Mouse (Mus musculus): ENCODE results near the gene Mcrip1.

DNA sequence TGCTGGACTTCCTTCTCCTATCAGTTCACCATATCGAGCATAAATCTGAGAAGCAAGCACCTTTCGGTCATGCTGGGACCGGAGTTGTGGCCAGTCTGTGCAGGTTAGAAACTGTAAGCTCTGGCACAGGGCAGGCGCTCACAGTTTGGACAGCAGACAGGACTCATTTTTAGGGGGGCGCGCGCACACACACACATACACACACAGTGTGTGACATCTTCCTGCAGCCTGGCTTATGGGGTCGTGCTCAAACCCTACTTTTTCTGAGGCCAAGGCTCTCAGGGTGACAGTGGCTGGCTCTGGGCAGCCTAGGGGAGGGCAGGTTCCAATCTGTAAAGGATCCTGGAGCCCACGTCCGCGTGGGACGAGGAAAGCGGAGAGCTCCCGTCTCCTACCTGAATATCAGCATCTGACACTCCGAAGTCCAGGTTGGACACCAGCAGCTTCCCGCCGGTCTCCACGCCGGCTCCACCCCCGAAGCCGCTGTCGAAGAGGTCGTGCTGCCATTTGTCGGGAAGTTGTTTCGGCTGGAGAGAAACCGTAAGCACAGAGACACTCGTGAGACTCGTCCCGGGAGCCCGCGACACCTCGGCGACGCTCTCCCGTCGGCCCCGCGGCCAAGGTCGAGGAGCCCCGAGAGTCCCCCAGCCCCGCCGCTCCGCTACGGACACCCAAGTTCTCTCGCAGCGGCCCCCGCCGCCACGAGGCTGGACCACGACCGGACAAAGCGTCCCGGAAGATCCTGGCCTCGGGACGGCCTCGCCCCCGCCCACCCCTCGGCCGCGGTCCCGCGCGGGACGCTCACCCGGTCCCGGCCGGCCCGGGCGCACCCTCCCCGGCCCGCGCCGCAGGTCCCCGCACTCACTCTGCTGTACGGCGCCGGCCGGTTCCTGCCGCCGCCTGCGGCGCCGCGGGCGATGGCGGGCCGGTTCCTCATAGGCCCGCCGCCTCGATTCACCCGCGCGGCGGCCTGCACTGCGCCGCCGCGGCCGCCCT is 48.0 kb upstream of the Mcrip1 start:
- no peak for TF ChIP-seq GATA1 (IDR thresholded peaks at IDR 0.05; ENCODE audit: low read length)
- no peak for TF ChIP-seq TAL1 (IDR thresholded peaks at IDR 0.05; ENCODE audit: low read length)

Data from erythroblast, embryonic 14.5 days (primary cell).